Mouse (Mus musculus) embryonic fibroblast, embryonic 13.5 days (primary cell): ENCODE data around the gene Tmem59l.

Experiments used
- CTCF ChIP-seq: IDR thresholded peaks from 2 replicates; pipeline ENCODE4 v1.5.1; 2011; ENCODE audit warnings: mild to moderate bottlenecking, control low read depth, low read length, moderate library complexity, borderline replicate concordance; ENCODE audit not compliant: insufficient read depth
- POLR2A ChIP-seq: IDR thresholded peaks from 2 replicates; pipeline ENCODE4 v1.6.1; 2011; ENCODE audit warnings: low read depth, mild to moderate bottlenecking, control low read depth, low read length, moderate library complexity

- TF ChIP-seq CTCF (no peak), POLR2A (no peak)
These were observed 31.9 kb upstream of the Tmem59l start for GRCm38 (mm10) chr8:70519043-70519442.
